ENCODE assay signal across 9 mouse cellular contexts in genomic region chr11:117285606-117285931, GRCm38 (mm10).
A peak's percentile ranks its signal among the peaks of the same experiment; 100 is the strongest.
DNase-seq lines count a peak whose midpoint lies in the region; ATAC-seq and TF ChIP-seq lines count a peak whose summit lies in the region.
"Had no signal": no experiment of that assay in that cellular context is flagged by ENCODE, and none has a peak within 500 bp of the region (broad histone marks: within the 10 kb centered on the region; RNA-seq: fewer than 3 reads in every experiment).

No protein-coding gene starts in this region.

- peak overlapping the region; percentile 25 for H3K4me2 ChIP-seq in embryonic facial prominence, embryonic 12.5 days (replicated peaks)
- H3K4me2 ChIP-seq in intestine, embryonic 16.5 days (ENCODE audit: low read depth, low read length): no peak overlapping the region

- no peaks in the 10 kb centered on the region for H3K9me3 ChIP-seq in ES-E14 (ENCODE audit: control insufficient read depth, insufficient read depth, low read depth, low read length)
- no peaks in the 10 kb centered on the region for H3K9me3 ChIP-seq in embryonic facial prominence, embryonic 12.5 days
- H3K9me3 ChIP-seq in intestine, embryonic 16.5 days (ENCODE audit: control insufficient read depth, low read length): no peaks in the 10 kb centered on the region

- no peak for ATAC-seq in embryonic facial prominence, embryonic 12.5 days (ENCODE audit: insufficient number of reproducible peaks, insufficient read depth, low FRiP score, low TSS enrichment)
- ATAC-seq in intestine, embryonic 16.5 days: 0 out of 2 replicates have a peak, but pooled peaks have one; percentile 2

- DNase-seq in layer of hippocampus, adult 2 months (ENCODE audit: low spot score in 2 of 2): no peak
- no peak for DNase-seq in layer of hippocampus, postnatal 14 days (ENCODE audit: low spot score in 2 of 2)
- no peak for DNase-seq in ES-E14 (ENCODE audit: low read depth, low spot score)
- DNase-seq in ovary, postnatal 36 days (ENCODE audit: low spot score): no peak
- DNase-seq in urinary bladder, adult 18-20 months (ENCODE audit: low spot score in 2 of 2): no peak
- no peak for DNase-seq in frontal cortex, postnatal 10 days (ENCODE audit: low spot score in 2 of 2)
- DNase-seq: lung, postnatal 4 days had no signal

- no peaks in the 10 kb centered on the region for H3K27me3 ChIP-seq in embryonic facial prominence, embryonic 12.5 days
- H3K27me3 ChIP-seq in intestine, embryonic 16.5 days (replicated peaks; ENCODE audit: control insufficient read depth, insufficient read depth, low read length): no peaks in the 10 kb centered on the region

- no peak overlapping the region for H3K4me3 ChIP-seq in layer of hippocampus, adult 2 months
- H3K4me3 ChIP-seq in ES-E14 (ENCODE audit: insufficient read depth in 1 of 2, low read depth in 1 of 2, low read length in 2 of 2, poor library complexity in 1 of 2, severe bottlenecking in 1 of 2): peak overlapping the region in 1 of 2 experiments; percentile 12; a peak in 2 of 4 replicates
- H3K4me3 ChIP-seq in embryonic facial prominence, embryonic 12.5 days: no peak overlapping the region; the same call in 1 of the 2 replicates
- no peak overlapping the region for H3K4me3 ChIP-seq in intestine, embryonic 16.5 days (ENCODE audit: low read length)

- no peak for TF ChIP-seq CTCF in layer of hippocampus, adult 2 months (conservative IDR thresholded peaks at IDR 0.05)

- peak overlapping the region; percentile 57; the same call in 1 of the 2 replicates for H3K27ac ChIP-seq in layer of hippocampus, adult 2 months
- H3K27ac ChIP-seq in ES-E14 (ENCODE audit: insufficient read depth, low read depth, low read length, poor library complexity, severe bottlenecking): no peak overlapping the region
- H3K27ac ChIP-seq in embryonic facial prominence, embryonic 12.5 days: peak overlapping the region; percentile 94
- H3K27ac ChIP-seq in intestine, embryonic 16.5 days (ENCODE audit: low read length): peak overlapping the region; percentile 90

- WGBS in embryonic facial prominence, embryonic 12.5 days: 31% methylated on average over 10 of the region's 10 CpGs
- 64% methylated on average over 10 of the region's 10 CpGs for WGBS in intestine, embryonic 16.5 days

- H3K4me1 ChIP-seq in ES-E14 (ENCODE audit: control insufficient read depth in 2 of 2, insufficient read depth in 2 of 2, low read length in 2 of 2, poor library complexity in 1 of 2): peaks cover 0 to 30% of the 10 kb centered on the region in 2 experiments; a peak in 2 of 4 replicates
- peaks cover 75% of the 10 kb centered on the region for H3K4me1 ChIP-seq in embryonic facial prominence, embryonic 12.5 days
- H3K4me1 ChIP-seq in intestine, embryonic 16.5 days (ENCODE audit: control insufficient read depth, insufficient read depth, low read length): peaks cover 47% of the 10 kb centered on the region

- peaks cover 2% of the 10 kb centered on the region; the same call in 1 of the 2 replicates for H3K36me3 ChIP-seq in ES-E14 (ENCODE audit: control insufficient read depth, insufficient read depth, low read length, poor library complexity, severe bottlenecking)
- peaks cover 10% of the 10 kb centered on the region for H3K36me3 ChIP-seq in embryonic facial prominence, embryonic 12.5 days
- no peaks in the 10 kb centered on the region; the same call in 1 of the 2 replicates for H3K36me3 ChIP-seq in intestine, embryonic 16.5 days (ENCODE audit: control insufficient read depth, insufficient read depth, low read length)

- H3K9ac ChIP-seq in ES-E14 (ENCODE audit: insufficient read depth, low read depth, low read length, poor library complexity, severe bottlenecking): peak overlapping the region; percentile 44; the same call in 1 of the 2 replicates
- H3K9ac ChIP-seq in embryonic facial prominence, embryonic 12.5 days: peak overlapping the region; percentile 25; the same call in 1 of the 2 replicates
- peak overlapping the region; percentile 66 for H3K9ac ChIP-seq in intestine, embryonic 16.5 days (ENCODE audit: low read depth, low read length)

- in situ Hi-C loops in ES-E14 (cut with MboI; ENCODE audit: low sequenced_read_pairs in 2 of 2, unreplicated experiment in 2 of 2): no loop called here

TF ChIP-seq in ES-E14, 5 proteins besides CTCF, POLR2A, EP300 and RAD21:
- TF ChIP-seq HCFC1 (IDR thresholded peaks at IDR 0.05; ENCODE audit: borderline replicate concordance, insufficient read depth, low read length) (0 out of 2 replicates have a peak, but pooled peaks have one; percentile 20), ZC3H11A (IDR thresholded peaks at IDR 0.05; ENCODE audit: borderline replicate concordance, low read depth, low read length) (no peak)
